Mouse (Mus musculus): Measurements from ENCODE around the gene Bicral.

The Bicral gene

GRCm38 (mm10) chr17:46758753-46759152 lies 99.5 kb downstream of the Bicral start:
- no peak for DNase-seq (ENCODE audit: extremely low spot score, low read depth, low spot score)

DNA sequence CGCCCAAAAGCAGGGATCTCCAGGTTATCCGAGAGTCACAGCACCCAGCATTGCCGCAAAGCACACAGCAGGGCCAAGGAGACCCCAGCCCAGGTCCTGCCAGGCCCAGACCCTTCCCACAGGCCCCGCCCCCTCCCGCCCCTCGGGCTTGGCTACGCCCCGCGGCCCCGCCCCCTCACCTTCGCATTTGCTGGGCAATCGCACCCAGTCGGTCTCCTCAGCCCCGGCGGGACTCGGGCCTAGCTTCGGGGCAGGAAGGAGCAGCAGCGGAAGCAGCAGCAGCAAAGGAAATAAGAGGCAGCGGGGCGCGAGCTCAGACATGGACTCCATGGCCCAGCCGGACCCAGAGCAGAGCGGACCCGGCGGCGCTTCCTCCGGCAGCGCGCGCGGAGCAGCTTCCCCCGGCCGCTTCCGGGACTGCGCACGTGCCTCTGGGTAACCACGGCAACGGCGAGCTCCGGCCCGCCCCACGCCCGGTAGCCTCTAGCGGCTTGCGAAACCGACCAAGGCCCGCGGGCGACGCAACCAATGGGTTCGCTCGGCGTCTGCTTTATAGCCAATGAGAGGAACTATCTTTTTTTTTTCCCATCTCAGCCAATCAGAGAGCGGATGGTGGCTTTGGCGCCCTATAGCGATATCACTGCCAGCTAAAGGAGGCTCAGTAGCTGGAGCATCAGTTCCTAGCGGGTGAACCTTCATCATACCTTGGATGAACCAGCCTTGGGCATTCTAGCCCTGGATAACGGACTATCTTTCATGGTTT lies 106.3 kb downstream of the Bicral start, which contains the start of gene Cnpy3:
Gene Cnpy3, minus strand, starts transcription at position 421 of the 763 bp plus-strand sequence.
- DNase-seq (ENCODE audit: extremely low spot score, low read depth, low spot score) = peak; percentile 91

- DNase-seq (ENCODE audit: extremely low spot score, low read depth, low spot score) = no peak
Observed at GRCm38 (mm10) chr17:46751056-46751793, 107.1 kb downstream of the Bicral start.

GRCm38 (mm10) chr17:46750580-46750979 lies 107.7 kb downstream of the Bicral start:
- no peak for DNase-seq (ENCODE audit: extremely low spot score, low read depth, low spot score)

- DNase-seq (ENCODE audit: extremely low spot score, low read depth, low spot score) = no peak
Observed at GRCm38 (mm10) chr17:46749282-46749681, 109.0 kb downstream of the Bicral start.
